Mouse (Mus musculus) kidney, postnatal 4 days (tissue): ENCODE measurements at regions not wholly inside any gene's neighbourhood (a gene's known extent, or its start where the extent isn't known, plus 50 kb on each side); places are given as distances from the start of the nearest gene placed in this dataset.
A peak's percentile ranks its signal among the peaks of the same experiment; 100 is the strongest.

Experiments
- DNase-seq, 2 experiments: peaks; one replicate each; pipeline ENCODE4 v3.0.0; 2021; ENCODE audit warnings: mixed read lengths in 2 of 2

- DNase-seq = peak in 1 of 2 experiments; percentile 8
These were observed 64.0 kb downstream of the Pthlh start for GRCm38 (mm10) chr6:147199955-147200354.

- no peak for DNase-seq
These were observed 64.6 kb downstream of the Pthlh start for GRCm38 (mm10) chr6:147199411-147199810.

DNA sequence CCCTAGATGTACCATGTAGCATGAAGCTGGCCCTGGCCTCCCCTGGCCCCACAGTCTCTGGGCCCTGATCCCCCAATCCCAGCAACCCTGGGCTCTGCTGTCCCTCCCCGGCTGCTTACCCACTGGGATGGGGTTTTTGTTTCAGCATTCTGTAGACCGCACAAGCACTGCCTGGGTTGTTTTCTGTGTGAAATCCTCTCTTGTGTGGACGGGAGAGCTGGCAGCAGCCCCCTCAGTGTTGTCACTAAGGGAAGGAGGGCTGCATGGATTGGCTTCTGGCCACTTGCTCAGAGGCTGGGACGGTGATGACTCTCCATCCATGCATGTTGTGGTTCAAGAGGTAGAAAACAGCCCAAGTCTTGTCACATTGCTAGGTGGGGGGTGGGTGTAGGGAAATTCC lies 67.6 kb downstream of the Pthlh start:
- DNase-seq = no peak

GRCm38 (mm10) chr6:147195277-147195676 lies 68.7 kb downstream of the Pthlh start:
- DNase-seq = no peak

DNA sequence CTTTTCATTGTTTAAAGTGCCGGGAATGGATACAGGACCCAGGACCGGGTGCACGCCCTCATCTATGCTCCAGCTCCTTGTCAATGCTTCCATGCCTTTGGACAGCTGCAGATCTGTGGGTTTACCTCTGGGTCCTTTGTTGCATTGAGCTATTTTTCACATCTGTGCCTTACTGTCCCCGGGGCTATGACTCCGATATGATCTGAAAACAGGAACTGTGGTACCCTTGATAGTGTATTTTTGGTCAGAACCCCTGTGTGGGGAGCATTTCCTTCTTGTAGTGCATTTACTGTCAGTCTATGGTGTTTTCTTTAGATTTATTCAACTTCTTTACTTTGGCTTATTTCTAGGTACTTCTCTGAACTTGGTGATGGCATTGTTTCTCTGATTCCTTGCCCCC lies 76.3 kb downstream of the Pthlh start:
- DNase-seq = no peak

GRCm38 (mm10) chr6:147178276-147178675 lies 85.7 kb downstream of the Pthlh start:
- no peak for DNase-seq

DNA sequence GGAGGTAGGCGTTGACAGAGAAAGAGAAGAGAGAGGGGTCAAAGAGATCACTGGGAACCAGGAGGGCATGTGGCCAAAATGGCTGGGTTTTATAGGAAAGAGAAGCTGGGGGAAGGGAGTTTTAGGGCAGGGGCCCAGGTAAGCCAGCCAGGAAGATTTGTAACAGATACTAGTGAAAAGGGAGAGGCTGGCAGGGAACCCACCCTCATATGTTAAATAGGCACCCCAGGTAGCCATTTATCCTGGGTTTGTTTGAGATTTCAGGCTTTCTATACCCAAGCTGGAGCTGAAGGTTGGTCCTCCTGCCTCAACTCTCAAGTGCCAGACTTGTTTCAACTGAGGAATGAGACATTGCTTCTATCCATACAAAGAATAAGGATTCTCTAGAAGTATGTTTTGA lies 85.0 kb downstream of the Klhl42 start:
- DNase-seq = no peak
